Mouse (Mus musculus) c-Kit-positive CD71-positive TER-119-positive erythroid progenitor cells, embryonic 14.5 days (primary cell): ENCODE results near the gene Tmem217.

ENCODE experiments used
- DNase-seq: peaks from one replicate; pipeline ENCODE4 v3.0.0-alpha.2; 2013; ENCODE audit warnings: low spot score

The Tmem217 gene

DNA sequence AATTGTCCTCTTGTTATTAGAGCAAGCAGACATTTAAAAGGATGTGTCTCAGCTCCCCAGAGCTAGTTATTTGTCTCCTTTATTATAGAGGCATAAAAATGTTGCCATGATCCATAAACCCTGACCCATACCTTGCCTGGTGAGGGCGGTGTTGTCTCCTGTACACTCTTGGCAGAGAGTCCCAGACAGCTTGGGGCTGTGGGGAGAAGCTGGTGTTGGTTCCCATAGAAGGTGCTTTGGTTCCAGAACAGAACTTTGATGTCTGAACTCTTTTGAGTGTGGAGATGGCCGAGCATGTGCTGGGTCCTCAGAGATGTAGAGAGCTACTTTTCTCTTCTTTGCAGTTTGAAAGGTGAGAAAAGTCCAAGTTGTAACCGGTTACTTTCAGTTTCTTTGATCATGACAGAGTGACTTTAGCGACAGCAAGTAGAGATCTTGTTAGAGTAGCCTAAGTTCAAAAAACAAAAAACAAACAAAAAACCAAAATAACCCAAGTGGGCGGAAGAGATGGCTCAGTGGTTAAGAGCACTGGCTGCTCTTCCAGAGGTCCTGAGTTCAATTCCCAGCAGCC, at the start of gene Tmem217:
Tmem217 (minus strand) TSS at position 224 of the 571 bp plus-strand sequence.
- no peak for DNase-seq

DNA sequence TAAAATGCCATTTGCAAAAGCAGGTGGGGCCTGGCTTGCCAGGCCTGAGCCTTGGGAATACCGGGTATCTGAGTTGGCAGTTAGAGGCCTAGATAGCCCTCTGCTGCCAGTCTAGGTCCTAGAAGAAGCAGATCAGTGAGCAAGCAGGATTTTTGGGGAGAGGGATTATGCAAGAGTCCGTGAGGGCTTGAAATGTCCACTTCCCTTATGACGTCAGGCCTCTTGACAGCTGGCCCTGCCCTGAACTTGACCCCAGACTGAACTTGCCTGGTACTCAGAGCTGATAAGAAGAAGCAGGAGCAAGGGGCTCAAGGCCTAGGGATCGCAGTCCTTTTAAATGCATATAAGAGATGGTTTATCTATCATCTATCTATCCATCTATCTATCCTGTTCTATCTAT, 49.2 kb upstream of the Tmem217 start:
- DNase-seq, result no peak

DNA sequence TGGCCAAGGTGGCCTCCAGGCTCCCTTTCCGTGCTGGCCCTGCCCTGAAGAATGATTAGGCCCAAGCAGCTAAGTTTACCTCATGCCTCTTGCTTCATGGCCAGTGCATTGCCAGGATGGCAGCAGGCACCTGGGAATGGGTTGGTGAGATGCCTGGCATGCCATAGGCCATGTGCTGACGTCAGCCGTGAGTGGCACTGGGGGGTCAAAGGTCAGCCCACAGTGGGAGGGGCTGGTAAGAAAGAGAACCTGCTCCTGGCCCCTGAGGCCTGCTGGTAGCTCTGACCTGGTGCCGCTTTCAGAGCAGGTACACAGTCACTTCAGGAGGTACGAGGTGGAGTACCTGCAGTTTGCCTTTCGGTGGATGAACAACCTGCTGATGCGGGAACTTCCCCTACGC, 47.4 kb upstream of the Tmem217 start:
- DNase-seq, result no peak

DNA sequence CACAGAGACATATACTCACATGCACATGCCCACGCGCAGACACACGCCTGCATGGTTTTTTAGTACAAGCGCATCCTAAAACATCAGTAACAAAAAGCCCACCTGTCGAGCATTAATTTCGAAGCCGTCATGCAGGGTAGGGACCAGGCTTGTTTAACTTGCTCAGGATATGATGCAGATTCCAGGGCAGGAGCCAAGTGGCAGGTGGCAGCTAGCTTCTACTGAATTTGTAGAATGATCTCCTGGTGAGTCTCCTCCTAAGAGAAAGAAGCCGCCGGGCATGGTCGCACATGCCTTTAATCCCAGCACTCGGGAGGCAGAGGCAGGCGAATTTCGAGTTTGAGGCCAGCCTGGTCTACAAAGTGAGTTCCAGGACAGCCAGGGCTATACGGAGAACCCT, 46.9 kb upstream of the Tmem217 start:
- DNase-seq, result no peak

DNA sequence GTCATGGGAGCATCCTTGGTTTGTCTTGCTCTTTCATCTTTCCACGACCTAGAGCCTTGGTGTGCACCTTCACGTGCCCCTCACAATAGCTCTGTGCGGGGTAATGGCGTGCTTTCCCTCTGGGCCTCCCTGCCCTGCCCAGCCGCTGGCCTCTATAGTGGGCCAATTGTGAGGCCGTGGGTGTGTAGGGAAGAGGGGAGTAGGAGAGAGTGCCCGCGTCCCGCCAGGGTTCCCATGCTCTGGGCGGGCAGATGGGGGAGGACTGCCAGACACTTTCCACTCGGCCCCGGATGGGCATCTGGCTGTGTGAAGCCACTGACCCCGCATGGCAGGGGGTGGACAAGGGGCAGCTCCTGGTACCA, 44.6 kb upstream of the Tmem217 start:
- no peak for DNase-seq

DNA sequence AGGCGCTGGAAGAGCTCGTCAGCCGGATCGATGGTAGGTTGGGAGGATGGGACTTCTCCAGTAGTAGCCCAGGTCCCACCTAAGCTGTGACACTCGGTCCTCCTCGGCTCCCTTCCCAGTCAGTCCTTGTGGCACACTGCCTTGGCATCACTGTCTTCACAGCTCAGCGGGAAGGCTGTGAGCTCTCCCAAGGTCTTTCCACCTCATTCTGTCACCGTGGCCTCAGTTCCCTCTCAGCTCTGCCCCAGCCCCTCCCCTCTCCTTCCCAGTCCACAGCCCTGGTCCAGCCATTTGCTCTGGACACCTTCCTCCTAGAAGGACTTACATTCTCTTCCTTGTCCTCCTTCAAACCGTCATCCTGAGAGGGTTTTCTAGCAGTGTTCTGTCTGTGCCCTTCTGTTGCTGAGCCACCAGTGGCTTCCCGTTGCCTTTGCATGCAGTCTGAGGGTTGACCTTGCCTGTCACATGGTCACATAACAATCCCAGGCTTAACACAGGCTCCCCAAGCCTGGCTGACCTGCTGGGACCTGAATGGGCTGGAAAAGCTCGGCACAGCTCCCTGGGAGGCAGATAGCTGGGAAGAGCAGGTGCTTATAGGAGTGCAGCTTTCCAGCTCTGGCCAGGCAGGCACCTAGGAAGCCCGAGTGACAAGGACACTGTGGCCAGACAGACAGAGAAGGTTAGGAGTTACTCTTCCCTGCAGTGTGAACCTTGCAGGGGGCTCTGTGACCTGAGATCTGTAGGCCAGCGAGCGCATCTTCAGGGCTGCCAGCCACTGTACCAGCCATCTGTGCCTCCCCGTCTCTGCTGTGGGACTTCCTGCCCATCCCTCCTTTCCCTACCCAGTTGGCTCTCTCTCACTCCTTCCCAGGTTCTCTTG, 43.9 kb upstream of the Tmem217 start:
- DNase-seq, result no peak

DNA sequence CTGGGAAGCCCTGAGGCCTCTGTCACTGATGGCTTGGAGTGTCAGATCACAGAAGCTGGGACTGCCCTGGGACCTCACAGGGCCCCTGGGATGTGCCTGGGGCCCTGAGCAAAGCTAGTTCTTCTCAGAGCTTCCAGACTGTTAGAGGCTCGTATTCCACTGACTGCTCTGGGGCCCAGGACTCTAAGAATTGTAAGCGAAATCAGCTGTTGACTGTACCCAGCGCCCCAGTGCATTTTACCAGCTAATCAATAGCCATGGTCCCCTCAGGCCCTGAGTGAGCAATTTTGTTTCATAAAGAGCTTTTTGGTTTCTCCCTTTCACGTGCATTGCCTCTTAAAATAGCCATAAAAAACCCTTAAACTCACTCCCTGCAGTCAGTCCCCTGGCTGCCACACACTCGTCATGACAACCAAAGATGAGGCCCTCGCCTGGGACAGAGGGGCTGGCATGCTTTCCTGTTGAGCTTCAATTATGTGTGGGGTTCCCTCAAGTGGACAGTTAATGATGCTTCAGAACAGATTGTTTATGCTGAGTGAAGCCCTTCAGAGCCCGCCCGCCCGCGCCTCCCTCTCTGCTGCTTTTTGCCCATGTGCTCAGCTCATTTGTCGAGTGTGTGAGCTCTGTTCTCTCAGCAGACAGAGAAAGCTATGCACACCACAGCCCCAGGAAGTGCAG, 37.2 kb upstream of the Tmem217 start:
- DNase-seq, result no peak

DNA sequence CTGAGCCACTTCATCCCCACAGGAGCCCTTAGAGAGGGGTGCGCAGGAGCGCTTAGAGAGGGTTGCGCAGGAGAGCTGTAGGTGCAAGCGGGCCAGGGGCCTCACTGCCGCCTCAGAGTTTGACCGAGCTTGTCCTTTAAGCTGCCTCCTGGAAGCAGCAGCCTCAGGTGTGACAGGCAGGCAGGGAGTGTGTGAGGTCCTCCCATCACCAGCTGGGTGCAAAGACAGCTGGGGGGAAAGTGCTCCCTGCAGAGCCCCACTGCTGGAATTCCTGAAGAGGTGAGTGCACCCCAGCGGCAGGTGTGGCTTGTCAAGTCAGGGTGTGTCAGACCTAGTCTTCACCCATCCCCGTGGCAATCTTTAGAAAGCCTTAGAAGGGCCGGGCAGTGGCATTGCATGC, 34.7 kb upstream of the Tmem217 start:
- DNase-seq, result no peak

DNA sequence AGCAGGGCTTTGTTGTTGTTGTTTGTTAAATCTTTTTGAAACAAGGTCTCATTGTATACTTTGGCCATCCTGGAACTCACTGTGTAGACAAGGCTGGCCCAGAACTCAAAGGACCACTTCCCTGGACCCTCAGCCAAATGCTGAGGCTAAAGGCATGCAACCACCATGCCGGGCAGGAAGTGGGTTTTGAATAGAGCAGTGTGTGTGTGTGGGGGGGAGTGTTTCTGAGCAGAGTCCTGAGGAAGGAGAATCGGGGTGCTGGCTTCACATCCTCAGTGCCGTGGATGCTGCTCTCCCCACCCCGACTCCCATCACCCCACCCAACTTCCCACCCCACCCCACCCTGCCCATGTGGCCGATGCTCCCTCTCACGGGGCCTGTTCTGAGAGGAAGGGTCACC, 33.3 kb upstream of the Tmem217 start:
- no peak for DNase-seq

DNA sequence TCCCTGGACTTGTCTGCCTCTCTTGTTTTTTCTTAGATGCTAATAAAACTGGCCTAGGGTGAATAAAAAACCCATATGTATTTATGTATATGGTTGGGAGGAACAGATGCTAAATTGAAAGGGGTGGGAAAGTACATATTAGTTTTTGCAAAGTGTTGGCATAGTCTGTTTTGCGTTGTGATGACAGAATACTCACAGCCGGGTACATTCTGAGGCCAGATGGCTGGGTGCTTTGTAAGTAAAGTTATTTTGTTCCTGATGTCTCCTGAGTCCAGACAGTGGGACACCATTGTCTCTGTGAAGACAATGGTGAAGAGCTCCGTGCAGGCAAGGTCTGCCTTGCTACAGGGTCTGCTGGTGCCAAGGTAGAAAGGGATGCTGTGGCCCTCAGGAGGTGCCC, 32.6 kb upstream of the Tmem217 start:
- DNase-seq, result no peak

DNA sequence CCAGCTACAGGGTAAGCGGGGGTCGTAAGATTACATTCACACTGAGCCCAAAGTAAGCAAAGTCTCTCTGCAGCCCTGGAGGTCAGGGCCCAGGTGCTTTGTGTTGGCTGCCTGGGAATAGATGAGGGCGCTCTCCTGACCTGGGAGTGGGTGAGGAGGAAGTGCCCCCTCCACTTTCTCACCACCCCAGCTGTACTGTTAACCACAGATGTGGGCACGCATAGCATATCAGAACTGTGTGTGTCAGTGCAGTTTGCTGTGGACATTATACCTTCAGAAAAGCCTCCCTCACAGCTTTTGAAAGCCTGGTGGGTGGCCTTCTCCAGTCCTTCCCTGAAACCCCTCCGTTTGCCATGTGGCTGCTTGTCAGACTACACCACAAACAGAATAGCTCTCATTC, 32.1 kb upstream of the Tmem217 start:
- DNase-seq, result no peak

DNA sequence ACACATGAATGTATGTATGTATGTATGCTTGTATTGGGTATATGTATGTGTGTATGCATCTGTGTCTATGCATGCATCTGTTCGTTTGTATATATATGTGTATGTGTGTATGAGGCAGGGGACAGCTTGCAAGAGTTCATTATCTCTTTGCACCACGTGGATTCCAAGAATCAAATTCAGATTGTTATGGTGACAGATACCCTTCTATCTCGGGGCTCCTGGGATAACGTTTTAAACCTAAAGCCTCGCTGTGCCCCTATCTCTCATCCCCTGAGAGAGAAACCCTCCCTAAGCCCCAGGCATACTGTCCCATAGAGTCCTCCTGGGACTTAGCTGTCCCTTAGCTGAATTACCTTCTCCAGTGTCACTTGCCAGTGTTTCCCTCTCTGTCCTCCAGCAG, 31.4 kb upstream of the Tmem217 start:
- no peak for DNase-seq

DNA sequence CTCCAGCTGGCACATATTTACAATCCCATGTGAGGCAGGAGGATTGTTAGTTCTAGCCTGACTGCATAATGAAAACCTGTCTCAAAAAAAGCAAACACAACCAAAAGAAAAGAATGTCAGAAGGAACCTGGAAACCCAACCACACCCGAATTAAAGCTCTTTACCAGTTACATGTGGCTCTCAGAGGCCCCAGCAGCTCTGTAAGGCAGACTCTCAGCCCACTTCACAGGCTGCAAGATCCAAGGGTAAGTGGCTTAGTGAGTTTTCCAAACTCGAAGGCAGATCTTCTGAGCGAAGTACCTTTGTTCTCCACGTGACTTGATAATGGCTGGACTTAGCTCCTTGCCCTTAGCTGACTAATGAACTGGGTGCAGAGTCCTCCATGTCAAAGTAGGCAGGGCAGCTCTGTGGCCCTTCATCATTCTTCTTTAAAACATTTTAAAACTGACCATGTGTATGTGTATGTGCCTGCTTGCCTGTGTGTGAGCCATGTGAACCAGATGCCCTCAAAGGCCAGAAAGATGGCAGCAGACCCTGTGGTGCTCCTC, 27.5 kb upstream of the Tmem217 start:
- no peak for DNase-seq

DNA sequence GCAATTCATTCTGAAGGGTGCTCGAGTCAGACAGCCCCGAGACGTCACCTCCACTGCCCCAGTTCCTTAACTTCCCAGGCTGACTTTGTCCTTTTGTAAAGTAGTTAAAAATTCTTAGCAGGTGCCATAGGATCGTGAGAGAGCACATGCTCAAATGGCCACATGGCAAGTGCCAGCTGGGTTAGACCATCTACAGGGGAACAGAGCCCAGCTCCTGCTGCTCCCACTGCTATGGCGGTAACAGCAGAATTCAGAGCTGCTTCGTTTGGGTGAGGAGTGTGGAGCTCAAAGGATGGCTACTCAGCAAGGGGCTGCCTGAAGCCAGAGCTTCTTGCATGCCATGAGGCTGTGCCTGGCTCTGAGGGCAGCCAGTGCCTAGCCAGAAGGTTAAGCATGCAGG, 17.6 kb upstream of the Tmem217 start:
- DNase-seq, result no peak

DNA sequence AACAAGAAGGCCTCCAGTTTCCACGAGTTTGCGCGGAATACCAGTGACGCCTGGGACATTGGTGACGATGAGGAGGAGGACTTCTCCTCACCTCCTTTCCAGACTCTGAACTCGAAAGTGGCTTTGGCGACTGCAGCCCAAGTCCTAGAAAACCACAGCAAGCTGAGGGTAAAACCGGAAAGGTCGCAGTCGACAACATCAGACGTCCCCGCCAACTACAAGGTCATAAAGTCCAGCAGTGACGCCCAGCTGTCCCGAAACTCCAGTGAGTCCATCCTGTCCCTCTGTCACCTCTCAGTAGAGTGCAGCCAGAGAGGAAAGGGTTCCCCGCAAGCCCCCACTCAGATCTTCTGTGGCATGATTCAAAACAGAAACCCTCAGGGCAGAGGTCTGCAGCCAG, 16.2 kb upstream of the Tmem217 start:
- DNase-seq, result no peak

DNA sequence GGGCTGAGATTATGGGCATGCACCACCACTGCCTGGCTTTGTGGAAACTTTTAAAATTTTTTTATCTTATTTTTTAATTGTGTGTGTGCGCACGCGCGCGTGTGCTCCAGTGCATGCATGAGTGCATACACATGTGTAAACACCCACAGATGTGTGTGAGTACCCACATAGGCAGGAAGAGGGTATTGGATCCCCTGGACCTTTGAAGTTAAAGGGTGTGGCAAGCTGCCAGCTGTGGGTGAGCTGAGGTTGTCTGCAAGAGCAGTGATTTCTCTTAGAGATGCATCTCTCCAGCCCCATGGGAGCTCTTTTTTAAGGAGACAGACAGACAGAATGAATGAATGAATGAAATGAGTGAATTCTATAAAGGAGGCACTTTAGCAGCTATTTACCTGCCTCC, 13.3 kb upstream of the Tmem217 start:
- no peak for DNase-seq

DNA sequence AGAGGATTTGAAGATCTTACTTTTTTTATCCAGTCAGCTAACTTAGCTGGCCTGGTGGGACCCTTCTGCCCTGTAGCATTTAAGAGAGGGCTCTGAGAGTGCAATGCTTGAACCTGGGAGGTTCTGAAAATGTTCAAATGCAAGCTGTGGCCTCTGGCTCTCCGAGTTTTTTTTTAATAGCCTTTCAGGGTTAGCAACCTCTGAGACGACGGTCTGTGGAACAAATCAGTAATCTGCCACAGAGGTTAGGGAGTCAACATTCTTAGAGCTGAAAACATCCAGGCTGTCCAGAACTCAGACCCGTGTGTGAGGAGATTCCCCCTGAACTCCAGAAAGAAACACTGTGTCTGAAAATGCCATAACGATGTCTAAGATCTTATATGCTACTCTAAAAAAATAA, 6.3 kb upstream of the Tmem217 start:
- no peak for DNase-seq

DNA sequence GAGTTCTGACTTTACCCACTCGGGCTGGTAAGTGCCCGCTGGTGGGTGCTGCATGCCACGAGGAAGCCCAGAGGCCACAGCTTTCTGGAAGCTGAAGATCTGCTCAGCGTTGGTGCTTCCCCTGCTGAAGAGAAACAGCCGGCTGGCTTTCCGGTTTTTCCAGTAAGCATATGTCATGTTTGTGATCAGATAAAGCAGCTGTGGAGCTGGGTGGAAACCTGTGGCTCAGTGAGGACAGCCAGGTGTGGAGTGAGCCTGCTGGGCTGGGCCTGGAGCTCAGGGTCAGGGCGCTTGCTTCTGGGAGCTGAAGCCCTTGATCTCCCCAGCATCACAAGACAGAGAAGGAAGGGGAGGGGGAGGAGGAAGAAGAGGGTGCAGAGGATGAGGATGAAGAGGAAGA, 4.7 kb upstream of the Tmem217 start:
- no peak for DNase-seq

DNA sequence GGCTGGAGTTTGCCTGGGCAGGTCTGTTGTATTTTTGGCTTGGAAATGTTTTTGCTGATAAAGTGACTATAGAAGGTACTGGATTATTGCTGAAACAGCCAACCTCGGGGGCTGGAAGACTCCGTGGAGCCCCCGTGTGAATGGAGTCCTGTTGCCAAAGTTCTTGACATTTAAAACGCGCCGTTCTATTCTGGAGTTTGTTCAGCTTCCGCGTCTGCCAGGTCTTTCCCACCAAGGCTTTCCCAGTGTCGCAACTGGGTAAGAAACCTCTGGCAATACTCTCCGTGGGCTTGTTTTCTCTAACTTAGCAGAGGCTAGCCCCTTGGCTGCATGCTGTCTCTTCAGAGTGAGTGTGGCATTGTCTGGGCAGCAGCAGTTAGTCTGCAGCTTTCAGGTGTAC, 4.3 kb upstream of the Tmem217 start:
- no peak for DNase-seq

DNA sequence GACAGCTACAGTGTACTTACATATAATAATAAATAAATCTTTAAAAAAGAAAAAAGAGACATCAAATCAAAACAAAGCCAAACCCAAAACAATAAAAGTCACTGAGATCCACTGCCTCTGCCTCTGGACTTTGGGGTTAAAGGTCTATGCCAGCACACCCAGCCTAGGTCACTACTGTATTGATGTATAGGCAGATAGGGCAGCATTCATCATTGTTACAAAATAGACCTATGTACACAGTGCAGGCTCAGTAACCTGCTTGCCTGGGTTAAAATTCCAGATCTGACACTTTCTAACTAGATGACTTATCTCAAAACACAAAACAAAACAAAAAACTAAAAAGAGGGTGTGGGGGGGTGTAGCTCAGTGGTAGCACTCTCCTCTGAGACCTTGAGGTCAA, 2.0 kb upstream of the Tmem217 start:
- no peak for DNase-seq

DNA sequence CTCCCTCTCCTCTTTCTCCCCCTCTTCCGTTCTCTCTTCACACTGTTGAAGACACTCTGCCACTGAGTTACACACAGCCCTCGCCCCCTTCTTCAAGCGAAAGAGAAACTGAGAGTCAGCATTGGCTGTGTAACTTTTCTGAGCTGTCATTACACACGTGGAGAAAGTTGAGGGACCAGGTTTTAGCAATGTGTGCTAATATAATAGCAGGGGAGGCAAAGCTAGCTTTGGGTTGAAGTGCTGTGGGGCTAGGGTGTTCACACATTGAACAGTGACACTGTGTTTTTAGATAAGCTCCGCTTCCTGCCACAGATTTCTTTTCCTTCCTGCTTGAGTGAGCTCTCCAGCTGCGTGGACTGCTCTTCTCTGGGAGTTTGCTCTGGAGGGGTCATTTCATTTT, 1.2 kb downstream of the Tmem217 start:
- no peak for DNase-seq

DNA sequence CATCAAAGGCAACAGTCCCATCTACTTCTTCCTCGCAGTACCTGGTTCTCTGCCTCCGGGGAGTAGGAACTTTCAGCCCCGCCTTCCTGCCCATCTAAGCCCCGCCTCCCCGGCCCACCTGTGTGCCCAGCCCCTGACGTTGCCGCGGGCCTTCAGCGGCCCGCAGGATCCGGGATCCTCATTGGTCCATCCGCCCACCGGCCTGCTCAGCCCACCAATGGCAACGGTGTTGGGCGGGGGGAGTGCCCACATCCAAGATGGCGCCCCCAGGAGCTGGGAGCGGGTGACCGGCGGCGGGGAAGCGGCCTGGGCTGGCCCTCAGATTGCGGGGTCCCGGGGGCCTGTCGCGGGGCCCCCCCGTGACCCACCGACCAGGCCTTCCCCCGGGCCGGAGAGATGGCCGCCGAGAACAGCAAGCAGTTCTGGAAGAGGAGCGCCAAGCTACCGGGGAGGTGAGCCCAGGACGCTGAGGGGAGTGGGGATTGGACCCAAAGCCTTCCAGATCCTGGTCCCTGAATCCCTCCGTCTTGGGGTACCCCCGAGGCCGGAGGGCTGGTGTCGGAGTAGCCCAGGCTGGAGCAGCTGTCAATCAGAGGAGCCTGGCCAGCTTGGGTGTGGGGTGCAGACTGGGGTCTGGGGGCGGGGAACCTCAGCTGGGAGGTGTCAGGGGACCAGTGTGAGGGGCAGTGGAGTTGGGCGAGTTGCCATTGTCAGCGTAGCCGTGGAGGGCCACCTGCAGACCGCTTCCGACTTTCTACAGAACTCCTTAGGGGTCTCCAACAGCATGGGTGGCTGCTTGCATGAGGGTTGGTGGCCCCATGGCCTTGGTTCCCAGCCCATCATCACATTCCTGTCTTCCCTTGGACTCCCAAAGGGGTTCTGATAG, 2.4 kb downstream of the Tmem217 start, which contains the start of the genes Gm17657 and Tbc1d22b:
Gm17657 (minus strand) TSS at position 96 of the 886 bp plus-strand sequence.
Tbc1d22b (plus strand) TSS at position 243 of the 886 bp plus-strand sequence.
- peak; percentile 91 for DNase-seq
